Mouse (Mus musculus) intestine, embryonic 14.5 days (tissue): ENCODE data around the gene Tmem223. TPM values are rescaled to one million over a fixed set of nuclear protein-coding genes. Genes with fewer than 3 reads are reported as not detected.

Experiments used
- ATAC-seq: fragments of 200-750 bp; cut with Nextera tagmentation; replicated peaks from 2 replicates; pipeline ENCODE4 v1.8.0; 2017; ENCODE audit warnings: low read depth, moderate number of reproducible peaks, moderate TSS enrichment, moderate library complexity; ENCODE audit not compliant: low FRiP score, low TSS enrichment
- DNase-seq: peaks from one replicate; pipeline ENCODE4 v3.0.0-alpha.2; 2018; ENCODE audit warnings: low spot score
- H3K27ac ChIP-seq: fragments of 300-500 bp; sonication (generic); 2 replicates; pipeline ENCODE4 v1.5.1; 2014; ENCODE audit warnings: low read depth, mild to moderate bottlenecking, control low read depth
- H3K27me3 ChIP-seq: fragments of 300-500 bp; sonication (generic); replicated peaks from 2 replicates; pipeline ENCODE4 v1.6.1; 2014; ENCODE audit warnings: low read length, control low read depth; ENCODE audit not compliant: control insufficient read depth, insufficient read depth
- H3K36me3 ChIP-seq: fragments of 300-500 bp; sonication (generic); 2 replicates; pipeline ENCODE4 v1.6.1; 2014; ENCODE audit warnings: low read length, control low read depth; ENCODE audit not compliant: control insufficient read depth, insufficient read depth
- H3K4me1 ChIP-seq: fragments of 300-500 bp; sonication (generic); replicated peaks from 2 replicates; pipeline ENCODE4 v1.6.1; 2014; ENCODE audit warnings: low read length, control low read depth, mixed read lengths; ENCODE audit not compliant: control insufficient read depth, insufficient read depth
- H3K4me2 ChIP-seq: fragments of 300-500 bp; sonication (generic); 2 replicates; pipeline ENCODE4 v1.6.1; 2014; ENCODE audit warnings: low read length
- H3K4me3 ChIP-seq: fragments of 300-500 bp; sonication (generic); 2 replicates; pipeline ENCODE4 v1.5.1; 2014; ENCODE audit warnings: low read depth, low read length, control low read depth, mixed read lengths
- H3K9ac ChIP-seq: fragments of 300-500 bp; sonication (generic); 2 replicates; pipeline ENCODE4 v1.6.1; 2014; ENCODE audit warnings: mild to moderate bottlenecking, low read length
- H3K9me3 ChIP-seq: fragments of 300-500 bp; sonication (generic); 2 replicates; pipeline ENCODE4 v1.6.1; 2016; ENCODE audit warnings: low read length, control low read depth; ENCODE audit not compliant: control insufficient read depth
- WGBS: fragments of 180-500 bp; shearing (Covaris S2); extraction: QIAGEN DNeasy Blood & Tissue Kit; methylation state at CpG from one replicate; pipeline ENCODE4 v1.1.7; 2014; 5-methylcytosine and 5-hydroxymethylcytosine counted together
- polyA plus RNA-seq: library from polyadenylated mRNA; unstranded; fragments of >200 nt; fragmentation: Nextera tagmentation; extraction: Ambion mirVana; gene quantifications from 2 replicates; pipeline ENCODE4 v1.2.1, GENCODE M21; 2014

The Tmem223 gene
- polyA plus RNA-seq, 1 experiment from 2014 or later, result 196 TPM

DNA sequence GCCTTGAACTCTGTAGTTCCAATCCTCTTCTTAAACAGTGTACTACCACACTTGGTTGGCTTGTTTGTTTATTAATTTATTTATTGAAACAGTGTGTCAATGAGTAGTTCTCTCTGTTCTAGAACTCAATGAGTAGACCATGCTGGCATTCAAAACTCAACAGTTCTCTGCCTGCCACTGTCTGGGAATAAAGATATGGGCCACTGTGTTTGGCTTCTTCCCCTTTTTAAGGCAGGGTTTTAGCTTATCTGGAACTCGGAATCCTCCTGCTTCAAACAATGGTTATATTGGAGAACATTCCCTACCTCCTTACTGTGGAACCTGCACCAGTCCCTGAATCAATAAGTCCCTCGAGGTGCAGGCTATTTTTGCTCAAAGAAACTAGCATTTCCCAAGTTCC is 11.9 kb upstream of the Tmem223 start:
- ATAC-seq (no peak), DNase-seq (no peak)
- Histone ChIP-seq H3K4me2 (0 out of 2 replicates have a peak overlapping the region, but pooled peaks have one; percentile 83), H3K36me3 (peaks cover 37% of the 10 kb centered on the region), H3K4me3 (no peak overlapping the region), H3K9me3 (no peaks in the 10 kb centered on the region), H3K27ac (no peak overlapping the region), H3K9ac (no peak overlapping the region), H3K27me3 (no peaks in the 10 kb centered on the region), H3K4me1 (peaks cover 10% of the 10 kb centered on the region; the same call in 1 of the 2 replicates)
- 85% methylated on average over 2 of the region's 2 CpGs for WGBS

DNA sequence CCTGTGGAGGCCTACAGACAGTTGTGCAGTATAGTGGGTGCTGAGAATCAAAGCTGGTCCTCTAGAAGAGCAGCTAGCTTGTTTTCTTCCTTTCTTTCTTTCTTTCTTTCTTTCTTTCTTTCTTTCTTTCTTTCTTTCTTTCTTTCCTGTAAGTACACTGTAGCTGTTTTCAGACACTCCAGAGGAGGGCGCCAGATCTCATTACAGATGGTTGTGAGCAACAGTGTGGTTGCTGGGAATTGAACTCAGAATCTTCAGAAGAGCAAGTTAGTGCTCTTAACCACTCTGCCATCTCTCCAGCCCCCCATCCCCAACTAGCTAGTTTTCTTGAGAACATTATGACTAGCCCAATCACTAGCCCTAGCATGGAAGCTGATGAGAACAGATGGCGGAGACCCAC is 10.0 kb upstream of the Tmem223 start:
- whole genome bisulfite sequencing, result 89% methylated on average over 2 of the region's 2 CpGs
- Histone ChIP-seq H3K4me2 (no peak overlapping the region), H3K9ac (no peak overlapping the region), H3K4me1 (peaks cover 9% of the 10 kb centered on the region; the same call in 1 of the 2 replicates), H3K4me3 (no peak overlapping the region), H3K27me3 (no peaks in the 10 kb centered on the region), H3K9me3 (peaks cover 9% of the 10 kb centered on the region; the same call in 1 of the 2 replicates), H3K36me3 (peaks cover 37% of the 10 kb centered on the region), H3K27ac (no peak overlapping the region)
- DNase-seq (no peak), ATAC-seq (no peak)

DNA sequence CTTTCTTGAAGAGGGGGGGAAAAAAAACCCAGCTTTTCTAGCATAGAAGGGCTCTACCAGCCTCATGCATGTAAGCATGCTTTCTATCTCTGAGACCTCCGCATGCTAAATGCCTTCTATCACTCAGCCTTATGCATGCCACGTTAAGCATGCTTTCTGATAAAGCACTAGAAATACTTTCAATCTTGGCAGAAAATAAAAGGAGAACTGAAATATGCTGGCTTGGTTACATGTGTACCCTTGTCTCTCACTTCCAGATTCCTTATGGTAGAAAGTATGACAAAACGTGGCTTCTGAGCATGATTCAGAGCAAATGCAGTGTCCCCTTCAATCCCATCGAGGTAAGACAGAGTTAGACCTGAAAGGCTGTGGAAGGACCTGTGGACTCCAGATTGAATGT is 7.5 kb upstream of the Tmem223 start:
- Histone ChIP-seq H3K27ac (no peak overlapping the region), H3K9me3 (peaks cover 9% of the 10 kb centered on the region; the same call in 1 of the 2 replicates), H3K4me3 (no peak overlapping the region), H3K27me3 (no peaks in the 10 kb centered on the region), H3K4me2 (no peak overlapping the region), H3K36me3 (peaks cover 60% of the 10 kb centered on the region), H3K9ac (no peak overlapping the region), H3K4me1 (peaks cover 1% of the 10 kb centered on the region; the same call in 1 of the 2 replicates)
- WGBS, result 94% methylated on average over 4 of the region's 4 CpGs
- no peak for ATAC-seq
- no peak for DNase-seq

DNA sequence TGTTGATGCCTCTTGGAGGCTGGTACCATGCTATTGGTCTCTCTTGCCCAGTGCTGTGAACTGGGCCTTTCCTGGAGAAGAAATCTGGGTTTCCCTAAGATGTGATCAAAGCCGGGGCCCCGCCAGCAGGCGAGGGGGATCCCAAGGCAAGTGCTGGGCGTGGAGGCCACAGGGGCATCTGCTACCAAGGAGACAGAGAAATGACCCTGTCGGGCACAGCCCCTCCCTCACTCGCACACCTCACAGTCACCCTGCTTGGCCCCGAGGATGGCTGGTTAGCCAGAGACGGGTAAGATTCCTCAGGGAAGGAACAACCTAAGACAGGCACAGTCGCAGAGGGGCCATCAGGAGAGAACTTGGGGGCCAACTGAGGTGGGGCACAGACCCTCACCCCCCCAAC is 5.2 kb upstream of the Tmem223 start:
- 99% methylated on average over 9 of the region's 9 CpGs for whole genome bisulfite sequencing
- no peak for DNase-seq
- no peak overlapping the region for H3K4me3 ChIP-seq
- H3K4me2 ChIP-seq, result no peak overlapping the region
- H3K27ac ChIP-seq, result no peak overlapping the region
- ATAC-seq, result no peak
- H3K9ac ChIP-seq, result no peak overlapping the region
- no peaks in the 10 kb centered on the region for H3K27me3 ChIP-seq
- H3K36me3 ChIP-seq, result peaks cover 81% of the 10 kb centered on the region
- H3K9me3 ChIP-seq, result peaks cover 9% of the 10 kb centered on the region; the same call in 1 of the 2 replicates
- peaks cover 4% of the 10 kb centered on the region; the same call in 1 of the 2 replicates for H3K4me1 ChIP-seq

DNA sequence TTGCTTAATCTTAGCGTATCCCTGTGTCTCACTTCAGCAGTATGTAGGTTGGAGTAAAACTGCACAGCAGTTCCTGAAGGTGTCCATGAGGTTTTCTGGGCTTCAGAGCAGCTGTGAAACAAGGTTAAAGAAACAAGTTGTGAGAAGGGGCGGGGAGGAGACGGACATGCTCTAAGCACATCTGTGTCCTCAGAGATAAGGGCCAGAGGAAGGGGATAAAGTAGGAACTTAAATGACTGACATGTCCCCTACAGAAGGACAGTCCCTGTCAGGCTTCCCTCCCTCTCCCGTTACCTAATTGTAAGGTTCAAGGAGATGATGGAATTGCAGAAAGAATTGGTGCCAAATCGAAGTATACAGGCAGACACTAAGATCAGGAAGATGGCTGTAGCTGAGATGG is 2.2 kb downstream of the Tmem223 start:
- no peaks in the 10 kb centered on the region for H3K9me3 ChIP-seq
- peak overlapping the region; percentile 98 for H3K4me2 ChIP-seq
- H3K9ac ChIP-seq, result no peak overlapping the region
- no peak for DNase-seq
- peak overlapping the region; percentile 99; the same call in 1 of the 2 replicates for H3K27ac ChIP-seq
- H3K4me3 ChIP-seq, result peak overlapping the region; percentile 76
- H3K36me3 ChIP-seq, result peaks cover 45% of the 10 kb centered on the region
- H3K27me3 ChIP-seq, result no peaks in the 10 kb centered on the region
- H3K4me1 ChIP-seq, result peaks cover 27% of the 10 kb centered on the region
- no peak for ATAC-seq
- 75% methylated on average over 5 of the region's 5 CpGs for WGBS

DNA sequence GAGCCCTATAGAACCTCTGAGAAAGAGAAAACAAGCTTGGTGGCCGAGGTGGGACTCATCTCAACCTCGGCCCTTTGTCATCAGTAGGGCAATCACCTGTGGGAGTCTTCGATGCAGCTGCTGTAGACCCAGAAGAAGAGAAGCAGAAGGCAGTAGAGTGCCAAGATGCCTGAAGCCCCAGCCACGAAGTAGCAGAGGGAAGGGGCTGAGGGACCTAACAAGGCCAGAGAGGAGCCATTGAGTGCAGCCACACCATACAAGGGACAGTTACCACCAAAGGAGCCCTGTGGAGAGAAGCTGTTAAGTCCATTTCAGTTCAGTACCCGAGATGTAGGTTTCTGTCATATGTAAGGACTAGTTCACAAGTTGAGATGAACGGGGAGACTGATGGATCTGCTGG is 2.6 kb downstream of the Tmem223 start:
- WGBS, result 58% methylated on average over 6 of the region's 6 CpGs
- Histone ChIP-seq H3K27me3 (no peaks in the 10 kb centered on the region), H3K27ac (peak overlapping the region; percentile 99), H3K4me3 (peak overlapping the region; percentile 76), H3K4me1 (peaks cover 27% of the 10 kb centered on the region), H3K36me3 (peaks cover 45% of the 10 kb centered on the region), H3K9me3 (no peaks in the 10 kb centered on the region), H3K4me2 (peak overlapping the region; percentile 98), H3K9ac (peak overlapping the region; percentile 90)
- DNase-seq (no peak), ATAC-seq (no peak)

DNA sequence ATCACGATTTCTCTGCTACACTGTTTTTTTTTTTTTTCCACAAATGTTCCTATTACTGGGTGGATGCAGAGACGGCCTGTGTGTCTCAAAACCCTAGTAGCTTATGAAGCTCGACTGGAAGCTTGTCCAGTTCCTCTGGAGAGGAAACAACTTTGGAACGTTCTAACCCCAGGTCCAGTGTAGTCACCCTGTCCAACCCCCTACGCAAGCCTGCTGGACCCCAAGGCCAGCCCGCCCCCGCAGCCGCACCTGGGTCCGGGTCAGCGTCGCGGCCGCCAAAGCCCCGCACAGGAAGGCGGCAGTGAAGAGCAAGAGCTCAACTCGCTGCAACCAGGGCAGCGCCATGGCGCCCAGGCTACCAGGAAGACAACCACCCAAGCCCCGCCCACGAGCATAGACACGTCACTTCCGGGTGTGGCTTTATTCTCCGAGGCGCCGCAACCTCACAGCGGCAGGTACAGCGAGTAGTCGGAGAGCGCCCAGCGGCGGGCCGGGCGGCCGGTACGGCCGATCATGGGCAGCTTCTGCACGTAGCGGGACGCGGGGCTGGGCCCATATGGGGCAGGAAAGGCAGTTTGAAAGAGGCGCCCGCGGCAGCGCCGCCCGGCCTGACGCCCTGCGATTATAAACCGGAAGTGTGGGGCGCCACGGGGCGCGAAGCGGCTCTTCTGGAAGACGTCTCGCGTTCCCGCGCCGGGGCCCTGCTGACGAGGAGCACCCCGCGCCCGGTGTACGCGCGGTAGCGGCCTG is 3.5 kb downstream of the Tmem223 start, which contains the start of gene Tmem179b:
Tmem179b (minus strand) TSS at position 382 of the 750 bp plus-strand sequence.
- Histone ChIP-seq H3K4me3 (peak within 1 kb of the TSS; percentile 76), H3K27me3 (no peaks in the 10 kb centered on the region), H3K4me1 (peaks cover 27% of the 10 kb centered on the region), H3K36me3 (peaks cover 41% of the 10 kb centered on the region), H3K4me2 (peak within 1 kb of the TSS; percentile 98), H3K9me3 (no peaks in the 10 kb centered on the region), H3K27ac (peak within 1 kb of the TSS; percentile 99), H3K9ac (peak within 1 kb of the TSS; percentile 90)
- WGBS, result under 1% methylated on average over 60 of the region's 68 CpGs
- DNase-seq (peak; percentile 99), ATAC-seq (peak; percentile 92)

DNA sequence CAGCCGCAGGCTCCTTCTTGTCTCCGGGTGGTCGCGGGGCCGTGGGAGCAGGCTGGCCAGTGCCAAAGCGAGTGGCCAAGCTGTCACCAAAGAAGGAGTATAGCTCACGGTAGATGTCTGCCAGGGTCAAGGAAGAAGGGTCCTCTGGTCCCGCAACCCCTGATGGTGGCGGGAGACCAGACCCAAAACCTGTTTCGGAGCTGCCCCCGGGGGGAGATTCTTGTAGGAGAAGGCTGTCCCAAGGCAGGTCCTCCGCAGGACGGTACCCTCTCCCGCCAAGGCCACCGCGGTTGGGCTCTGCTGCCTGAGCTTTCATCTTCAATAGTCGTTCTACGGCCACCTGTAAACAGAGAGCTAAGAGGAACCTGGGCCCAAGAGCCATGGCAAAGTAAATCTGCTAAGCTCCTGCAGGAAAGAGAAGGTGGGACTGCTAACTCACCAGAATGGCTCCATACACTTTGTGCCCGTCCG is 4.2 kb downstream of the Tmem223 start:
- Histone ChIP-seq H3K4me1 (peaks cover 27% of the 10 kb centered on the region), H3K9me3 (no peaks in the 10 kb centered on the region), H3K27ac (peak overlapping the region; percentile 99), H3K4me2 (peak overlapping the region; percentile 98), H3K27me3 (no peaks in the 10 kb centered on the region), H3K36me3 (peaks cover 38% of the 10 kb centered on the region), H3K4me3 (peak overlapping the region; percentile 76), H3K9ac (peak overlapping the region; percentile 90)
- no peak for DNase-seq
- WGBS, result 4% methylated on average over 20 of the region's 20 CpGs
- ATAC-seq, result 0 out of 2 replicates have a peak, but pooled peaks have one; percentile 10
